Comparison of ENCODE assay signal across 14 mouse cellular contexts in genomic region chr7:4508062-4508738, GRCm38 (mm10). TPM values are rescaled to one million over a fixed set of nuclear protein-coding genes. Genes with fewer than 3 reads are reported as not detected.
DNase-seq lines count a peak whose midpoint lies in the region; ATAC-seq and TF ChIP-seq lines count a peak whose summit lies in the region.
"Had no signal": no experiment of that assay in that cellular context is flagged by ENCODE, and none has a peak within 500 bp of the region (broad histone marks: within the 10 kb centered on the region; RNA-seq: fewer than 3 reads in every experiment).

No protein-coding gene starts in this region.

- H3K4me2 ChIP-seq in heart, embryonic 13.5 days, result peak overlapping the region; percentile 63; the same call in 1 of the 2 replicates
- no peak overlapping the region for H3K4me2 ChIP-seq in lung, postnatal 0 days (replicated peaks; ENCODE audit: low read depth, low read length)
- H3K4me2 ChIP-seq: embryonic facial prominence, embryonic 12.5 days; hindbrain, embryonic 12.5 days; neural tube, embryonic 13.5 days had no signal

- no peaks in the 10 kb centered on the region for H3K9me3 ChIP-seq in heart, embryonic 13.5 days
- no peaks in the 10 kb centered on the region for H3K9me3 ChIP-seq in lung, postnatal 0 days (ENCODE audit: low read length)
- H3K9me3 ChIP-seq: embryonic facial prominence, embryonic 12.5 days; hindbrain, embryonic 12.5 days; limb, embryonic 10.5 days; neural tube, embryonic 13.5 days had no signal

- H3K9ac ChIP-seq in heart, embryonic 13.5 days, result peak overlapping the region; percentile 71; the same call in 1 of the 2 replicates
- H3K9ac ChIP-seq in lung, postnatal 0 days (replicated peaks; ENCODE audit: low read depth), result no peak overlapping the region
- H3K9ac ChIP-seq: embryonic facial prominence, embryonic 12.5 days; hindbrain, embryonic 12.5 days; neural tube, embryonic 13.5 days had no signal

- H3K27me3 ChIP-seq in heart, embryonic 13.5 days (replicated peaks), result no peaks in the 10 kb centered on the region
- H3K27me3 ChIP-seq in lung, postnatal 0 days (replicated peaks; ENCODE audit: insufficient read depth, low read length), result no peaks in the 10 kb centered on the region
- H3K27me3 ChIP-seq: embryonic facial prominence, embryonic 12.5 days; neural tube, embryonic 13.5 days had no signal

- peaks cover 20% of the 10 kb centered on the region for H3K36me3 ChIP-seq in heart, embryonic 13.5 days
- no peaks in the 10 kb centered on the region for H3K36me3 ChIP-seq in lung, postnatal 0 days (ENCODE audit: insufficient read depth, low read length)
- H3K36me3 ChIP-seq: embryonic facial prominence, embryonic 12.5 days; hindbrain, embryonic 12.5 days; limb, embryonic 10.5 days; neural tube, embryonic 13.5 days had no signal

- peak overlapping the region; percentile 37; the same call in 1 of the 2 replicates for H3K4me3 ChIP-seq in heart, embryonic 13.5 days
- H3K4me3 ChIP-seq in lung, postnatal 0 days (ENCODE audit: low read depth, low read length), result no peak overlapping the region
- H3K4me3 ChIP-seq: embryonic facial prominence, embryonic 12.5 days; hindbrain, embryonic 12.5 days; limb, embryonic 10.5 days; neural tube, embryonic 13.5 days had no signal

- no peak for ATAC-seq in heart, embryonic 13.5 days (ENCODE audit: extremely low read depth, insufficient number of reproducible peaks, low FRiP score, low TSS enrichment)
- no peak for ATAC-seq in lung, postnatal 0 days
- ATAC-seq in megakaryocyte progenitor cell, adult 5-6 weeks (replicated peaks; ENCODE audit: poor library complexity), result peak; percentile 33
- ATAC-seq: forebrain, embryonic 16.5 days had no signal

- peak; percentile 54 for TF ChIP-seq CTCF in lung, postnatal 0 days (IDR thresholded peaks at IDR 0.05)

- no peak for DNase-seq in heart, postnatal 4 days
- no peak for DNase-seq in lung, postnatal 0 days (ENCODE audit: low spot score)
- no peak for DNase-seq in lung, postnatal 25 days (ENCODE audit: low spot score)
- peak; percentile 88 for DNase-seq in ZHBTc4 (ENCODE audit: low read depth, low spot score)
- no peak for DNase-seq in MN1 (ENCODE audit: low spot score)
- no peak for DNase-seq in ovary, postnatal 14 days (ENCODE audit: low spot score)
- DNase-seq: kidney, postnatal 10 days had no signal

- H3K27ac ChIP-seq in heart, embryonic 13.5 days (replicated peaks), result peak overlapping the region; percentile 28; the same call in 1 of the 2 replicates
- H3K27ac ChIP-seq in lung, postnatal 0 days (ENCODE audit: low read length), result no peak overlapping the region
- H3K27ac ChIP-seq: embryonic facial prominence, embryonic 12.5 days; hindbrain, embryonic 12.5 days; limb, embryonic 10.5 days; neural tube, embryonic 13.5 days had no signal

- TF ChIP-seq EP300 in lung, postnatal 0 days (IDR thresholded peaks at IDR 0.05), result no peak

- 79% methylated on average over 24 of the region's 32 CpGs for WGBS in heart, embryonic 13.5 days
- 70% methylated on average over 11 of the region's 32 CpGs for WGBS in lung, postnatal 0 days

- H3K4me1 ChIP-seq in heart, embryonic 13.5 days, result peaks cover 59% of the 10 kb centered on the region
- H3K4me1 ChIP-seq in lung, postnatal 0 days (ENCODE audit: insufficient read depth, low read depth, low read length), result no peaks in the 10 kb centered on the region
- H3K4me1 ChIP-seq: embryonic facial prominence, embryonic 12.5 days; neural tube, embryonic 13.5 days had no signal

RNA-seq across cellular contexts. Expression of gene Ppp1r12c, which starts 6.7 kb away (rescaled TPM):
- polyA plus RNA-seq in heart, embryonic 13.5 days (2015; fragmentation: Nextera tagmentation; extraction: Ambion mirVana), result 29.2 and 33.9 TPM in 2 replicates
- 10 to 100 TPM; 89.8 to 92.3 TPM for total RNA-seq in heart, postnatal 4 days (2021)
- polyA plus RNA-seq in lung, postnatal 0 days (2015; fragmentation: Nextera tagmentation; extraction: Ambion mirVana), result 52.6 and 55.4 TPM in 2 replicates
- total RNA-seq in megakaryocyte progenitor cell, adult 5-6 weeks (2015), result 85.6 and 97.7 TPM in 2 replicates
- 106 and 112 TPM in 2 replicates for total RNA-seq in megakaryocyte progenitor cell, adult 5-6 weeks (2017)

RNA-seq across cellular contexts. Expression of gene Tnnt1, which starts 8.0 kb away (rescaled TPM):
- 610 and 755 TPM in 2 replicates for polyA plus RNA-seq in heart, embryonic 13.5 days (2015; fragmentation: Nextera tagmentation; extraction: Ambion mirVana)
- 10 to 100 TPM; 48.7 to 59.0 TPM for total RNA-seq in heart, postnatal 4 days (2021)
- 14.0 and 17.8 TPM in 2 replicates for polyA plus RNA-seq in lung, postnatal 0 days (2015; fragmentation: Nextera tagmentation; extraction: Ambion mirVana)
- total RNA-seq in megakaryocyte progenitor cell, adult 5-6 weeks (2015), result 5.6 and 8.0 TPM in 2 replicates
- total RNA-seq in megakaryocyte progenitor cell, adult 5-6 weeks (2017), result 16.5 and 17.4 TPM in 2 replicates

RNA-seq across cellular contexts. Expression of gene Tnni3, which starts 15.8 kb away (rescaled TPM):
- polyA plus RNA-seq in heart, embryonic 13.5 days (2015; fragmentation: Nextera tagmentation; extraction: Ambion mirVana), result 2,083 and 2,324 TPM in 2 replicates
- 1,000 to 10,000 TPM; 4,693 to 5,168 TPM for total RNA-seq in heart, postnatal 4 days (2021)
- polyA plus RNA-seq in lung, postnatal 0 days (2015; fragmentation: Nextera tagmentation; extraction: Ambion mirVana), result 81.3 and 95.6 TPM in 2 replicates
- 4.8 and 5.2 TPM in 2 replicates for total RNA-seq in megakaryocyte progenitor cell, adult 5-6 weeks (2015)
- 2.1 and 6.0 TPM in 2 replicates for total RNA-seq in megakaryocyte progenitor cell, adult 5-6 weeks (2017)

RNA-seq across cellular contexts. Expression of gene Dnaaf3, which starts 24.1 kb away (rescaled TPM):
- 0.59 and 0.95 TPM in 2 replicates for polyA plus RNA-seq in heart, embryonic 13.5 days (2015; fragmentation: Nextera tagmentation; extraction: Ambion mirVana)
- under 1 TPM; 0.41 to 0.57 TPM for total RNA-seq in heart, postnatal 4 days (2021)
- 3.3 and 3.4 TPM in 2 replicates for polyA plus RNA-seq in lung, postnatal 0 days (2015; fragmentation: Nextera tagmentation; extraction: Ambion mirVana)
- 0.59 and 0.95 TPM in 2 replicates for total RNA-seq in megakaryocyte progenitor cell, adult 5-6 weeks (2015)
- 1.3 and 1.4 TPM in 2 replicates for total RNA-seq in megakaryocyte progenitor cell, adult 5-6 weeks (2017)

RNA-seq across cellular contexts. Expression of gene Syt5, which starts 39.1 kb away (rescaled TPM):
- 1.4 and 2.7 TPM in 2 replicates for polyA plus RNA-seq in heart, embryonic 13.5 days (2015; fragmentation: Nextera tagmentation; extraction: Ambion mirVana)
- total RNA-seq in heart, postnatal 4 days (2021), result 1 to 10 TPM; 1.1 to 1.5 TPM
- polyA plus RNA-seq in lung, postnatal 0 days (2015; fragmentation: Nextera tagmentation; extraction: Ambion mirVana), result 7.1 and 8.1 TPM in 2 replicates
- total RNA-seq in megakaryocyte progenitor cell, adult 5-6 weeks (2015), result not detected in 2 replicates
- not detected in 2 replicates for total RNA-seq in megakaryocyte progenitor cell, adult 5-6 weeks (2017)

Comparison
In these comparisons a context has a peak if more than half of its experiments do, and no peak if none do; other contexts are left out.
1. RNA of gene Tnni3, which starts 15.8 kb away (total RNA-seq): 4,693 to 5,168 TPM in heart, postnatal 4 days; 2.1 to 6.0 TPM in megakaryocyte progenitor cell, adult 5-6 weeks; every median in the first group is over 100 times any median in the second.